Mouse (Mus musculus) liver, embryonic 14.5 days (tissue): ENCODE measurements around the gene Dis3l2.

ENCODE experiments used
- CTCF ChIP-seq: IDR thresholded peaks from 2 replicates; pipeline ENCODE4 v1.5.1; 2016; ENCODE audit warnings: antibody characterized with exemption, low read depth, control low read depth
- EP300 ChIP-seq: IDR thresholded peaks from 2 replicates; pipeline ENCODE4 v1.6.1; 2016; ENCODE audit warnings: antibody characterized with exemption, low read depth

GRCm38 (mm10) chr1:87032466-87032865, 328.9 kb downstream of the Dis3l2 start:
- no peak for TF ChIP-seq EP300
- no peak for TF ChIP-seq CTCF
